Mouse (Mus musculus): Measurements from ENCODE around the gene Kirrel3. TPM values are rescaled to one million over a fixed set of nuclear protein-coding genes. Genes with fewer than 3 reads are reported as not detected.

The Kirrel3 gene
- polyA plus RNA-seq (2015; fragmentation: Nextera tagmentation; extraction: Ambion mirVana) = 39.4 and 49.8 TPM in 2 replicates

GRCm38 (mm10) chr9:34485759-34486431 is at the start of gene Kirrel3:
Gene Kirrel3, plus strand, starts transcription at chr9:34485894.

